ENCODE assay signal across 17 mouse cellular contexts in genomic region chr9:68892859-68893258, GRCm38 (mm10).
"Had no signal": no experiment of that assay in that cellular context is flagged by ENCODE, and none has a peak within 500 bp of the region (broad histone marks: within the 10 kb centered on the region; RNA-seq: fewer than 3 reads in every experiment).

No protein-coding gene starts in this region.

- H3K36me3 ChIP-seq: midbrain, embryonic 10.5 days; midbrain, embryonic 12.5 days; neural tube, embryonic 13.5 days; neural tube, embryonic 15.5 days had no signal

- H3K27me3 ChIP-seq: midbrain, embryonic 12.5 days; neural tube, embryonic 13.5 days; neural tube, embryonic 15.5 days had no signal

- H3K27ac ChIP-seq: midbrain, embryonic 10.5 days; midbrain, embryonic 12.5 days; neural tube, embryonic 13.5 days; neural tube, embryonic 15.5 days had no signal

- DNase-seq: lung, postnatal 10 days; lung, postnatal 4 days; midbrain, embryonic 14.5 days; retina, postnatal 1 day; right cerebral cortex, adult 18-20 months; right cerebral cortex, postnatal 25 days; right cerebral cortex, postnatal 4 days; spleen, adult 18-20 months; thymus, adult 18-20 months; thymus, postnatal 14 days; thymus, postnatal 36 days had no signal

- H3K4me3 ChIP-seq: midbrain, embryonic 10.5 days; midbrain, embryonic 12.5 days; myocyte; neural tube, embryonic 13.5 days; neural tube, embryonic 15.5 days had no signal

- H3K4me1 ChIP-seq: midbrain, embryonic 10.5 days; midbrain, embryonic 12.5 days had no signal

- ATAC-seq: midbrain, embryonic 16.5 days had no signal
